Mouse (Mus musculus) regulatory T cell (primary cell): Measurements from ENCODE around the gene Erc2.

Source experiments
- in situ Hi-C: fragments of 300-600 bp; cut with MboI, MseI; formaldehyde crosslinking; loops from one replicate; pipeline ENCODE4 v1.15.1; 2025; ENCODE audit warnings: high pct_unique_total_duplicates

The Erc2 gene

GRCm38 (mm10) chr14:28057885-28058860 lies 435.9 kb downstream of the Erc2 start:
- in situ Hi-C loops = no loop called here

- in situ Hi-C loops = no loop called here
Observed at GRCm38 (mm10) chr14:28060891-28061290, 438.7 kb downstream of the Erc2 start.

GRCm38 (mm10) chr14:28061649-28062375 lies 439.6 kb downstream of the Erc2 start:
- in situ Hi-C loops = no loop called here

- in situ Hi-C loops = no loop called here
Observed at GRCm38 (mm10) chr14:28068021-28068420, 445.8 kb downstream of the Erc2 start.

- in situ Hi-C loops = no loop called here
Observed at GRCm38 (mm10) chr14:28069826-28070225, 447.6 kb downstream of the Erc2 start.

GRCm38 (mm10) chr14:28072561-28072960 lies 450.3 kb downstream of the Erc2 start:
- in situ Hi-C loops = no loop called here

GRCm38 (mm10) chr14:28089636-28090443 lies 467.6 kb downstream of the Erc2 start:
- in situ Hi-C loops = no loop called here

DNA sequence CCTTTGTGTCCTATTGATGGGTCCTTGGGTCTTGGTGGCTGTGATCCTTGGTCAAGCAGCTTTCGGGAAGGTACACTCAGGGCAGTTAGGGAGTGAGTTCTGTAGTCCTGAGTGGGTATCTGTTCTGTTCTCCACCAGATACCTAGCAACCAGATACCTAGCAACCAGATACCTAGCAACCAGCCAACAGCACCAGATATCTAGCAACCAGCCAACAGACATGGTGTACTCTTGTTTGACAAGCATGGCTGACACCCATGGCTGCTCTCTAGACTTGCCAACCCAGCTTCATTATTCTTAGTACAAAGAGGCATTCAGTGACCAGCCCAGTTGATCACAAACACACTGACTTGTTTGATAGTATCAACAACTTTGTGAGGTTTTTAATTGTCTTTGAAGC lies 469.1 kb downstream of the Erc2 start:
- in situ Hi-C loops = no loop called here

GRCm38 (mm10) chr14:28093214-28093613 lies 471.0 kb downstream of the Erc2 start:
- in situ Hi-C loops = no loop called here

DNA sequence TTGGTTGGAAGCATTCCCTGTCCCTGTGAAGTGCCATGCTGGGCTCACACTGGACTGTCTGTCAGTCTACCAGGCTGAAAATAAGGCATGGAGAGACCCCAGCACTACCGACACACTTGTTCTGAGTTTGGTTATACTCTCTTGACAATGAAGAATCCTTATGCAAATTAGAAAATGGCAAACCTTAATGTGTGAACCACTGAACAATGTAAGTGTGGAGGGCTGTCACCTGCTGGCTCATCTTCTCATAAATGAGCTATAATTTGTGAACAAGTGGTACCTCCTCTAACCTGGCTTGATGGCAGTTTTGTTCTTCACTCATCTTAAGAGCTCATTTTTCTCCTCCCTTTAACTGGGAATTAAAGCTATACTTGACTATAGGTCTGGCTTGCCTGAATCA lies 471.7 kb downstream of the Erc2 start:
- in situ Hi-C loops = no loop called here

DNA sequence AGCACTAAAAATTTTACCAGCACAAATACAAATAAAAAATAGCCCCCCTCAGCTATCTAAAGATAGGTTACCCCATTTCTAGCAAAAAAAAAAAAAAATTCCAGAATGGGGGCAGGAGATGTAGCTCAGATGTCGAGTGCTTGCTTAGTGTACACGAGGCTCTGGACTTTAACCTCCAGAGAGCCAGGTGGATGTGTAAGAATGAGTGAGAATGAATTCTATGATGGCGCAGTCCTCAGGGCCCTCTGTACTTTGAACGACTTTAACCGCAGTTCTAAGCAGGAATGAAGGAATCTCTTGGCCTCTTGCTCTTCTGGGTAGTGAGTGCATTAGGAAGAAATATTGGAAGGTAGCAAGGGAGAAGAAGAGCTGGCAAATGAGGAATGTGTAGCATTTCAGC lies 476.9 kb downstream of the Erc2 start:
- in situ Hi-C loops = no loop called here

- in situ Hi-C loops = no loop called here
Observed at GRCm38 (mm10) chr14:28113121-28113520, 490.9 kb downstream of the Erc2 start.

- in situ Hi-C loops = no loop called here
Observed at GRCm38 (mm10) chr14:28120851-28121250, 498.6 kb downstream of the Erc2 start.

DNA sequence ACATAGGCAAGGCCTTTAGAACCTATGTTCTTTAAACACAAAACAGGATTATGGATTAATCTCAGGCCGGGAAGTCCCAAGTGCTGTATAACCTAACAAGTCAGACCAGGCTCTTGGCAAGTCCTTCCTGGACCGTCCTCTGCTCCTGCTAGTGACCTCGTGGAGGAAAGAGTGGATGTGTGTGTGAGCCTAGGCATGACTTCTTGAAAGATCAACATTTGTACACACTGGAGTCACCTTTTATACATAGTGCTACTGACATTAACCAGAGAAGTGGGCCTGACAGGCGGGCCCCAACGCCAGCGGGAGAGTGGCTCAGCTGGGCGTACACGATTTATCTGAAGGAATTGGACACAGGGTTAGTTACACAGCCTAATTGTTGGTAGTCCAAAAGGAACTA lies 504.6 kb downstream of the Erc2 start:
- in situ Hi-C loops = no loop called here

- in situ Hi-C loops = no loop called here
Observed at GRCm38 (mm10) chr14:28128999-28129398, 506.8 kb downstream of the Erc2 start.

DNA sequence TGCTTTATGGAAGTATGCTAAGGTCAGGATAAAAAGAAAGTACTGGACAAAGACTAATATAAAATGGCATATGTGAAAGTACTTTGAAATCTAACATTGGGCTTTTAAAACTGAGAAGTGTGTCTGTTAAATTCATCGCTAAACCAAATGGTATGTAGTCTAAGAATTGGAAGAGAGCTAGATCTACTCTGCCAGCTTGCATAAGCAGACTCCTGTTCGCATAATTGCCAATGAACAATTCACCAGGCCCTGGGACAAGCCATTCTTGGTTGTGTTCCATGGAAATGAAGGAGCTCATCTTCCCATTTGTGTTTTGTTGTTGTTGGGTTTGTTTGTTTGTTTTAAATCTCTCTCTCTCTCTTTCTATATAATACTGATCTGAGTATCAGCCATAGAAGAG lies 521.8 kb downstream of the Erc2 start:
- in situ Hi-C loops = no loop called here

DNA sequence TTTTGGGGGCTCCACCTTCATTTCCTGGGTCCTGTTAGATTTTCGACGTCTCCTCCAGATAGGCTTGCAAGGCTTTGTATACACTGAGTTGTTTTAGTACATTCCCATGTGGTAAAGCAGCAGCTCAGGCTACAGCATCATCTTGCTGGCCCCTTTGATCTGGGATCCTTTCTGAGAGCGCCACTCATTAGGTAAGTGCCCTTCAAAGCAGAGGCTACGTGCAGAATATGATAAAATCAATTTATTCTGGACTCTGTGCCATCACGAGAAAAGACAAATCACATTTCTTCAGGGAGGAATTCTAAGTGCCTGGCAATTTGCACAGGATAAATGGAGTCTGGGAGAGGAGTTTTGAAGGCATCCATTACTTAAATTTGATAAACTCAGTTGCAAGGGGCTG lies 525.0 kb downstream of the Erc2 start:
- in situ Hi-C loops = no loop called here

GRCm38 (mm10) chr14:28150942-28151341 lies 528.7 kb downstream of the Erc2 start:
- in situ Hi-C loops = loop anchor here (10.0 kb wide), 1 partner anchor 514 kb away; no protein-coding TSS in a partner anchor

- in situ Hi-C loops = loop anchor here (10.0 kb wide), 1 partner anchor 509 kb away; no protein-coding TSS in a partner anchor
Observed at GRCm38 (mm10) chr14:28155706-28156105, 533.5 kb downstream of the Erc2 start.

DNA sequence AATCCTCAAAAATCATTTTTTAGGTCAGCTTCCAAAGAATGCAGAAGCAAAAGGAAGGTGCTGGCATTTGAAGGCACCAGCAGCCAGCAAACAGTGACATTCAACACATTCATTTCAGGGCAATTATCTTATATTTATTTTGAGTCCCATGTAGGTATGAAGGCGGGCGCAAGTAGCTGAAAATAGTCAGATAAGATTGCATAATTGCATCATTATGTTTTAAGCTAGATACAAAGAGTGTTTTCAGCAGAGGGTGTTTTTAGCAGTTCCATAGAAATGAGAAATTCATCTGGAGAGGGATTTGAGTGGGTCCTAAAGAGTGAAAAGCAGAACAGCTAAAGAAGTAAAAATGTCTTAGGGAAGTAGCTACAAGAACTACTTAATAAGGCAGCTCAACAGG lies 538.6 kb downstream of the Erc2 start:
- in situ Hi-C loops = no loop called here

- in situ Hi-C loops = no loop called here
Observed at GRCm38 (mm10) chr14:28164642-28165408, 542.6 kb downstream of the Erc2 start.
